Mouse (Mus musculus) stomach, postnatal 0 days (tissue): Measurements from ENCODE around the gene Luzp2.

Source experiments
- CTCF ChIP-seq: IDR thresholded peaks from 2 replicates; pipeline ENCODE4 v1.5.1; 2016; ENCODE audit warnings: antibody characterized with exemption, low read depth, mild to moderate bottlenecking, moderate library complexity
- EP300 ChIP-seq: optimal IDR thresholded peaks from 2 replicates; pipeline ENCODE3; 2016; ENCODE audit warnings: antibody characterized with exemption

- TF ChIP-seq EP300 (no peak), CTCF (no peak)
These were observed at the start of gene Luzp2 for GRCm38 (mm10) chr7:54835372-54835851.
